Mouse (Mus musculus): ENCODE results near the gene Foxi1. TPM values are rescaled to one million over a fixed set of nuclear protein-coding genes. Genes with fewer than 3 reads are reported as not detected.

The Foxi1 gene
- polyA plus RNA-seq, 2 experiments = not detected

GRCm38 (mm10) chr11:34202769-34203168 is 5.1 kb downstream of the Foxi1 start:
- ATAC-seq (ENCODE audit: low FRiP score, low read depth) (no peak), DNase-seq (ENCODE audit: low spot score) (no peak)
- Histone ChIP-seq H3K4me2 (replicated peaks; ENCODE audit: low read depth, low read length, severe bottlenecking) (no peak overlapping the region), H3K27ac (replicated peaks; ENCODE audit: low read depth, low read length) (no peak overlapping the region), H3K4me3 (replicated peaks; ENCODE audit: low read length) (no peak overlapping the region), H3K9ac (ENCODE audit: low read depth, low read length, severe bottlenecking) (no peak overlapping the region), H3K36me3 (ENCODE audit: control insufficient read depth, insufficient read depth, low read length) (no peaks in the 10 kb centered on the region), H3K27me3 (ENCODE audit: control insufficient read depth, insufficient read depth, low read length) (no peaks in the 10 kb centered on the region), H3K4me1 (ENCODE audit: control insufficient read depth, insufficient read depth, low read length) (no peaks in the 10 kb centered on the region), H3K9me3 (ENCODE audit: control insufficient read depth, low read length) (no peaks in the 10 kb centered on the region)
- WGBS = 34% methylated on average over 1 of the region's 1 CpGs
- no peak for TF ChIP-seq POLR2A (IDR thresholded peaks at IDR 0.05; ENCODE audit: borderline replicate concordance, extremely low read depth, insufficient read depth, insufficient read length)

GRCm38 (mm10) chr11:34195142-34195541 is 12.7 kb downstream of the Foxi1 start:
- Histone ChIP-seq H3K27ac (replicated peaks; ENCODE audit: low read depth, low read length) (no peak overlapping the region), H3K27me3 (ENCODE audit: control insufficient read depth, insufficient read depth, low read length) (no peaks in the 10 kb centered on the region), H3K9ac (ENCODE audit: low read depth, low read length, severe bottlenecking) (no peak overlapping the region), H3K4me3 (replicated peaks; ENCODE audit: low read length) (no peak overlapping the region), H3K36me3 (ENCODE audit: control insufficient read depth, insufficient read depth, low read length) (no peaks in the 10 kb centered on the region), H3K9me3 (ENCODE audit: control insufficient read depth, low read length) (no peaks in the 10 kb centered on the region), H3K4me2 (replicated peaks; ENCODE audit: low read depth, low read length, severe bottlenecking) (no peak overlapping the region), H3K4me1 (ENCODE audit: control insufficient read depth, insufficient read depth, low read length) (no peaks in the 10 kb centered on the region)
- ATAC-seq (ENCODE audit: low FRiP score, low read depth) = no peak
- WGBS = 72% methylated on average over 3 of the region's 3 CpGs
- no peak for DNase-seq (ENCODE audit: low spot score)
- TF ChIP-seq POLR2A (IDR thresholded peaks at IDR 0.05; ENCODE audit: borderline replicate concordance, extremely low read depth, insufficient read depth, insufficient read length) = no peak

- H3K9me3 ChIP-seq (ENCODE audit: control insufficient read depth, low read length) = no peaks in the 10 kb centered on the region
- no peak for TF ChIP-seq POLR2A (IDR thresholded peaks at IDR 0.05; ENCODE audit: borderline replicate concordance, extremely low read depth, insufficient read depth, insufficient read length)
- H3K27me3 ChIP-seq (ENCODE audit: control insufficient read depth, insufficient read depth, low read length) = no peaks in the 10 kb centered on the region
Measured at GRCm38 (mm10) chr11:34194158-34194941, 13.5 kb downstream of the Foxi1 start.

GRCm38 (mm10) chr11:34193658-34194057 is 14.2 kb downstream of the Foxi1 start:
- Histone ChIP-seq H3K27ac (replicated peaks; ENCODE audit: low read depth, low read length) (no peak overlapping the region), H3K4me2 (replicated peaks; ENCODE audit: low read depth, low read length, severe bottlenecking) (no peak overlapping the region), H3K4me1 (ENCODE audit: control insufficient read depth, insufficient read depth, low read length) (no peaks in the 10 kb centered on the region), H3K4me3 (replicated peaks; ENCODE audit: low read length) (no peak overlapping the region), H3K36me3 (ENCODE audit: control insufficient read depth, insufficient read depth, low read length) (no peaks in the 10 kb centered on the region), H3K9ac (ENCODE audit: low read depth, low read length, severe bottlenecking) (no peak overlapping the region), H3K27me3 (ENCODE audit: control insufficient read depth, insufficient read depth, low read length) (no peaks in the 10 kb centered on the region), H3K9me3 (ENCODE audit: control insufficient read depth, low read length) (no peaks in the 10 kb centered on the region)
- DNase-seq (ENCODE audit: low spot score) (no peak), ATAC-seq (ENCODE audit: low FRiP score, low read depth) (no peak)
- TF ChIP-seq POLR2A (IDR thresholded peaks at IDR 0.05; ENCODE audit: borderline replicate concordance, extremely low read depth, insufficient read depth, insufficient read length) = no peak
- 45% methylated on average over 3 of the region's 3 CpGs for WGBS

More at GRCm38 (mm10) chr11:34194158-34194941, 13.5 kb downstream of the Foxi1 start:
- Histone ChIP-seq H3K27ac (replicated peaks; ENCODE audit: low read depth, low read length) (no peak overlapping the region), H3K4me2 (replicated peaks; ENCODE audit: low read depth, low read length, severe bottlenecking) (no peak overlapping the region), H3K4me3 (replicated peaks; ENCODE audit: low read length) (no peak overlapping the region), H3K4me1 (ENCODE audit: control insufficient read depth, insufficient read depth, low read length) (no peaks in the 10 kb centered on the region), H3K36me3 (ENCODE audit: control insufficient read depth, insufficient read depth, low read length) (no peaks in the 10 kb centered on the region), H3K9ac (ENCODE audit: low read depth, low read length, severe bottlenecking) (no peak overlapping the region)
- no peak for DNase-seq (ENCODE audit: low spot score)
- WGBS = 64% methylated on average over 9 of the region's 9 CpGs
- ATAC-seq (ENCODE audit: low FRiP score, low read depth) = no peak

- H3K27ac ChIP-seq (replicated peaks; ENCODE audit: low read depth, low read length) = no peak overlapping the region
- peaks cover 6% of the 10 kb centered on the region; the same call in 1 of the 2 replicates for H3K4me1 ChIP-seq (ENCODE audit: control insufficient read depth, insufficient read depth, low read length)
- H3K36me3 ChIP-seq (ENCODE audit: control insufficient read depth, insufficient read depth, low read length) = no peaks in the 10 kb centered on the region
- no peaks in the 10 kb centered on the region for H3K9me3 ChIP-seq (ENCODE audit: control insufficient read depth, low read length)
- no peak overlapping the region for H3K4me3 ChIP-seq (replicated peaks; ENCODE audit: low read length)
- no peak overlapping the region for H3K9ac ChIP-seq (ENCODE audit: low read depth, low read length, severe bottlenecking)
- WGBS = 78% methylated on average over 2 of the region's 2 CpGs
- TF ChIP-seq POLR2A (IDR thresholded peaks at IDR 0.05; ENCODE audit: borderline replicate concordance, extremely low read depth, insufficient read depth, insufficient read length) = no peak
- H3K27me3 ChIP-seq (ENCODE audit: control insufficient read depth, insufficient read depth, low read length) = no peaks in the 10 kb centered on the region
- no peak for DNase-seq (ENCODE audit: low spot score)
- ATAC-seq (ENCODE audit: low FRiP score, low read depth) = no peak
- H3K4me2 ChIP-seq (replicated peaks; ENCODE audit: low read depth, low read length, severe bottlenecking) = no peak overlapping the region
Measured at GRCm38 (mm10) chr11:34184266-34184665, 23.6 kb downstream of the Foxi1 start.
